ENCODE assay signal across 29 mouse cellular contexts in the genomic region with DNA sequence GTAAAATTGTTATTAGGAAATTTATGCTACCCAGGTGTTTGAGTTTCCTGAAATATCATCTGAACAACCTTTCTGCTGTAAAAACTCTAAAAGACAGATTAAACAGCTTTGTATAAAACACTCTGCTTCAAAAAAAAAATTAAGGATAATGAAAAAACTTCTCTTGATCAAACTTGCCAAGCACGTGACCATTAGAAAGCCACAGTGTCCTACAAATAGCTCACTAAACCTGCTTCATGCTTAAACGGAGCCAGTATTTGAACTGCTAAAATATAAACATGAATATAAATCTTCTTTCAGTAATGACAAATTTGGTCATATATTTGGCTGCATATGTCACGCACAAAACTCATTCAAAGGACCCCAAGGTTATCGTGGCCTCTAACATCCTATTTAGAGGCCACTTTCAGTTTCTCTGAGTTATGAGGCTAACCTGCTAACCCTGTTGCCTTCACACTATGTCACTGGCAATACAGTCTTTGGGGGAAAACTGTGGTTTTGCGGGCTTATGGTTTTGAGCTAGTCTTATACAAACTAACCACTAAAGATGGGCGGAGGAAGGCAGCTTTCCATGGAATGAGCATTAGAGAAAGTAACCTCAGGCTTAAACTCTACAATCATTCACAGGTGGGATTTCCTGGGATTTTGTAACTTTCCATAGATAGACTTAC.
DNase-seq lines count a peak whose midpoint lies in the region; ATAC-seq and TF ChIP-seq lines count a peak whose summit lies in the region.
"Had no signal": no experiment of that assay in that cellular context is flagged by ENCODE, and none has a peak within 500 bp of the region (broad histone marks: within the 10 kb centered on the region; RNA-seq: fewer than 3 reads in every experiment).

No protein-coding gene starts in this region.

- H3K27me3 ChIP-seq in embryonic facial prominence, embryonic 13.5 days, result no peaks in the 10 kb centered on the region
- no peaks in the 10 kb centered on the region for H3K27me3 ChIP-seq in embryonic facial prominence, embryonic 10.5 days (replicated peaks; ENCODE audit: low read depth, poor library complexity, severe bottlenecking)
- H3K27me3 ChIP-seq in CH12.LX (replicated peaks), result no peaks in the 10 kb centered on the region
- H3K27me3 ChIP-seq: embryonic facial prominence, embryonic 12.5 days; forebrain, embryonic 13.5 days; heart, embryonic 12.5 days; heart, embryonic 15.5 days had no signal

- TF ChIP-seq CTCF in CH12.LX (conservative IDR thresholded peaks at IDR 0.05 in 1 of 2, IDR thresholded peaks at IDR 0.05 in 1 of 2; ENCODE audit: low read depth in 2 of 2, low read length in 2 of 2), result no peak

- no peak for TF ChIP-seq POLR2A in CH12.LX (IDR thresholded peaks at IDR 0.05; ENCODE audit: low read depth, low read length)

- H3K4me1 ChIP-seq in embryonic facial prominence, embryonic 13.5 days, result peaks cover 7% of the 10 kb centered on the region; the same call in 1 of the 2 replicates
- H3K4me1 ChIP-seq in embryonic facial prominence, embryonic 10.5 days, result no peaks in the 10 kb centered on the region
- H3K4me1 ChIP-seq in CH12.LX (ENCODE audit: control insufficient read depth in 1 of 2, insufficient read depth in 2 of 2), result peaks cover 0 to 16% of the 10 kb centered on the region in 2 experiments; a peak in 2 of 4 replicates
- H3K4me1 ChIP-seq: embryonic facial prominence, embryonic 12.5 days; forebrain, embryonic 10.5 days; forebrain, embryonic 13.5 days; heart, embryonic 12.5 days; heart, embryonic 15.5 days had no signal

- H3K4me3 ChIP-seq in embryonic facial prominence, embryonic 13.5 days, result no peak overlapping the region
- H3K4me3 ChIP-seq in embryonic facial prominence, embryonic 10.5 days, result no peak overlapping the region
- no peak overlapping the region for H3K4me3 ChIP-seq in CH12.LX (replicated peaks in 1 of 3; ENCODE audit: low read depth in 2 of 3, low read length in 2 of 3, poor library complexity in 1 of 3)
- H3K4me3 ChIP-seq: embryonic facial prominence, embryonic 12.5 days; forebrain, embryonic 10.5 days; forebrain, embryonic 13.5 days; gastrocnemius, adult 2 months; heart, embryonic 12.5 days; heart, embryonic 15.5 days had no signal

- peak; percentile 63 for TF ChIP-seq EP300 in CH12.LX (IDR thresholded peaks at IDR 0.05; ENCODE audit: low read length)

- WGBS in embryonic facial prominence, embryonic 13.5 days, result 74% methylated on average over 6 of the region's 6 CpGs
- WGBS in embryonic facial prominence, embryonic 10.5 days, result 88% methylated on average over 6 of the region's 6 CpGs

- H3K9me3 ChIP-seq in embryonic facial prominence, embryonic 13.5 days, result no peaks in the 10 kb centered on the region
- H3K9me3 ChIP-seq in embryonic facial prominence, embryonic 10.5 days, result no peaks in the 10 kb centered on the region
- H3K9me3 ChIP-seq in CH12.LX (replicated peaks; ENCODE audit: low read length), result no peaks in the 10 kb centered on the region
- H3K9me3 ChIP-seq: embryonic facial prominence, embryonic 12.5 days; forebrain, embryonic 10.5 days; forebrain, embryonic 13.5 days; heart, embryonic 12.5 days; heart, embryonic 15.5 days had no signal

- in situ Hi-C loops in CH12.LX (cut with MboI; ENCODE audit: low pct_ligation_motif_present, low pct_unique_long_range_greater_than_20kb, low sequenced_read_pairs), result no loop called here

- no peak for ATAC-seq in embryonic facial prominence, embryonic 13.5 days (ENCODE audit: insufficient number of reproducible peaks, insufficient read depth, low FRiP score, low TSS enrichment, low read depth)
- ATAC-seq in hematopoietic stem cell, adult 5-6 weeks (replicated peaks in 1 of 2; ENCODE audit: insufficient read depth in 1 of 2, low FRiP score in 2 of 2, low TSS enrichment in 1 of 2, low read depth in 1 of 2, poor library complexity in 2 of 2, severe bottlenecking in 2 of 2), result peak; percentile 42 to 45; a peak in 1 of 4 replicates
- ATAC-seq: activated CD4-positive, CD25-positive, alpha-beta regulatory T cell, adult 4 months; CD4-positive, CD25-positive, alpha-beta regulatory T cell, adult 4 months; forebrain, embryonic 13.5 days; forebrain, postnatal 0 days; hindbrain, postnatal 0 days; inflammation-experienced regulatory T-cells, adult 6 months; intestine, embryonic 16.5 days had no signal

- H3K27ac ChIP-seq in embryonic facial prominence, embryonic 13.5 days, result 0 out of 2 replicates have a peak overlapping the region, but pooled peaks have one; percentile 33
- H3K27ac ChIP-seq in embryonic facial prominence, embryonic 10.5 days (replicated peaks), result no peak overlapping the region
- H3K27ac ChIP-seq in CH12.LX (ENCODE audit: insufficient read depth, low read depth), result no peak overlapping the region
- H3K27ac ChIP-seq: embryonic facial prominence, embryonic 12.5 days; forebrain, embryonic 10.5 days; forebrain, embryonic 13.5 days; gastrocnemius, adult 2 months; heart, embryonic 15.5 days; hindbrain, embryonic 14.5 days; hindbrain, postnatal 0 days had no signal

- no peaks in the 10 kb centered on the region for H3K36me3 ChIP-seq in embryonic facial prominence, embryonic 13.5 days
- H3K36me3 ChIP-seq in embryonic facial prominence, embryonic 10.5 days (replicated peaks), result no peaks in the 10 kb centered on the region
- H3K36me3 ChIP-seq in CH12.LX (replicated peaks in 1 of 2; ENCODE audit: control insufficient read depth in 1 of 2, insufficient read depth in 1 of 2, low read length in 1 of 2), result no peaks in the 10 kb centered on the region
- H3K36me3 ChIP-seq: embryonic facial prominence, embryonic 12.5 days; forebrain, embryonic 10.5 days; heart, embryonic 12.5 days; heart, embryonic 15.5 days had no signal

- no peaks in the 10 kb centered on the region for H3K79me2 ChIP-seq in CH12.LX (replicated peaks; ENCODE audit: control insufficient read depth, extremely low read depth, insufficient read depth, poor library complexity, severe bottlenecking)

- DNase-seq in embryonic facial prominence, embryonic 10.5 days (ENCODE audit: low spot score), result no peak
- peak; percentile 57 for DNase-seq in CH12.LX (ENCODE audit: extremely low read depth)
- no peak for DNase-seq in adrenal gland, postnatal 4 days (ENCODE audit: low spot score in 2 of 2)
- no peak for DNase-seq in layer of hippocampus, adult 18-20 months (ENCODE audit: low spot score in 2 of 2)
- DNase-seq: adrenal gland, postnatal 10 days; cerebellum, adult 11-12 months; cerebellum, adult 8-10 months; cerebellum, postnatal 10 days; cerebellum, postnatal 36 days; forebrain, postnatal 0 days; gastrocnemius, adult 2 months; gastrocnemius, postnatal 14 days; heart, adult 11 months; heart, postnatal 10 days; heart, postnatal 36 days; kidney, adult 2 months had no signal

- no peak overlapping the region for H3K4me2 ChIP-seq in embryonic facial prominence, embryonic 13.5 days
- peak overlapping the region; percentile 70; the same call in 1 of the 2 replicates for H3K4me2 ChIP-seq in CH12.LX (ENCODE audit: insufficient read depth, low read depth, poor library complexity, severe bottlenecking)
- H3K4me2 ChIP-seq: embryonic facial prominence, embryonic 12.5 days; forebrain, embryonic 13.5 days; heart, embryonic 12.5 days; heart, embryonic 15.5 days; hindbrain, embryonic 14.5 days had no signal

- no peak for TF ChIP-seq RAD21 in CH12.LX (IDR thresholded peaks at IDR 0.05; ENCODE audit: low read depth, low read length)

- dilution Hi-C loops in CH12.LX (cut with MboI; ENCODE audit: extremely low pct_ligation_motif_present, extremely low pct_unique_long_range_greater_than_20kb, low sequenced_read_pairs), result no loop called here

- no peak overlapping the region for H3K9ac ChIP-seq in embryonic facial prominence, embryonic 13.5 days
- H3K9ac ChIP-seq in CH12.LX (ENCODE audit: insufficient read depth, low read depth), result no peak overlapping the region
- H3K9ac ChIP-seq: embryonic facial prominence, embryonic 12.5 days; forebrain, embryonic 13.5 days; forebrain, postnatal 0 days; heart, embryonic 12.5 days; heart, embryonic 15.5 days; hindbrain, embryonic 14.5 days had no signal

TF ChIP-seq in CH12.LX, 34 proteins besides CTCF, POLR2A, EP300 and RAD21:
- TF ChIP-seq RCOR1 (conservative IDR thresholded peaks at IDR 0.05; ENCODE audit: low read depth, low read length) (0 out of 2 replicates have a peak, but pooled peaks have one; percentile 82), USF2 (conservative IDR thresholded peaks at IDR 0.05; ENCODE audit: low read depth, low read length) (peak; percentile 55; the same call in 1 of the 2 replicates), MYC (IDR thresholded peaks at IDR 0.05; ENCODE audit: low read depth, low read length) (peak; percentile 31; the same call in 1 of the 2 replicates), MXI1 (IDR thresholded peaks at IDR 0.05; ENCODE audit: low read depth, low read length) (no peak), MAFK (IDR thresholded peaks at IDR 0.05; ENCODE audit: insufficient replicate concordance, low read length) (peak; percentile 76), BHLHE40 (IDR thresholded peaks at IDR 0.05; ENCODE audit: low read depth, low read length) (peak; percentile 92), USF1 (IDR thresholded peaks at IDR 0.05; ENCODE audit: low read depth, low read length) (0 out of 2 replicates have a peak, but pooled peaks have one; percentile 41), TCF12 (IDR thresholded peaks at IDR 0.05; ENCODE audit: low read depth, low read length) (no peak), IRF4 (IDR thresholded peaks at IDR 0.05; ENCODE audit: low read depth, low read length) (peak; percentile 46), SMC3 (IDR thresholded peaks at IDR 0.05; ENCODE audit: low read depth, low read length) (no peak), POLR2AphosphoS2 (IDR thresholded peaks at IDR 0.05; ENCODE audit: low read depth, low read length) (no peak), SIN3A (IDR thresholded peaks at IDR 0.05; ENCODE audit: low read length) (peak; percentile 60; the same call in 1 of the 2 replicates), MEF2A (IDR thresholded peaks at IDR 0.05; ENCODE audit: borderline replicate concordance, low read depth, low read length) (no peak), JUN (IDR thresholded peaks at IDR 0.05; ENCODE audit: insufficient read depth, low read depth, low read length) (0 out of 2 replicates have a peak, but pooled peaks have one; percentile 5), MAX (IDR thresholded peaks at IDR 0.05; ENCODE audit: low read length) (peak; percentile 51; the same call in 1 of the 2 replicates), ZC3H11A (IDR thresholded peaks at IDR 0.05; ENCODE audit: low read depth, low read length) (no peak), ETS1 (conservative IDR thresholded peaks at IDR 0.05; ENCODE audit: low read depth, low read length) (peak; percentile 42)
